Mouse (Mus musculus) bone marrow macrophage, adult 2 months (primary cell): Measurements from ENCODE around the gene Tmbim1.

Experiments
- CTCF ChIP-seq: IDR thresholded peaks from 2 replicates; pipeline ENCODE4 v1.5.1; 2012; ENCODE audit warnings: low read depth, mild to moderate bottlenecking, low read length, moderate library complexity
- POLR2A ChIP-seq: IDR thresholded peaks from 2 replicates; pipeline ENCODE4 v1.6.1; 2012; ENCODE audit warnings: mild to moderate bottlenecking, low read depth, low read length, borderline replicate concordance

- TF ChIP-seq CTCF: no peak
- TF ChIP-seq POLR2A: no peak
These were observed 30.4 kb downstream of the Tmbim1 start for GRCm38 (mm10) chr1:74275015-74275414.
